Mouse (Mus musculus): ENCODE measurements around the gene Meaf6. TPM values are rescaled to one million over a fixed set of nuclear protein-coding genes. Genes with fewer than 3 reads are reported as not detected.

Meaf6 gene
- polyA plus RNA-seq, 1 experiment from 2014 or later = 153 TPM

DNA sequence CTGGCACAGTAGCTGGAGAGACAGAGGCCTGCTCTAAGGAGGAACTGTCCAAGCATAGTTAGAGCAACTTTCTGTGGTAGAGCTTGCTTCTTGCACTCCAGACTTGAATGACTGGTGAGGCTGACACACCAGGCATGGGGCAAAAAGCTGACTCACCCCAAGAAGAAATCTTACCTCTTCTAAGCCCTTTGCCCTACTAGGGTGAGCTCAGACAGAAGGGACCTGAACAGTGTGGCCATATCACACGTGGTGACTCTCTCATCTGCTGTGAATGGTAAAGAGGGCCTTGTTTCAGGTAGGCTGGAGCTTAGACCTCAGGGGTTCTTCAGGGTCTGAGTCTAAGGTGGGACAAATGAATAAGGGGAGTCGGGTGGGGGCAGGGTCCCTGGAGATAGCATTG lies 73.1 kb downstream of the Meaf6 start:
- H3K4me1 ChIP-seq (ENCODE audit: control insufficient read depth, insufficient read depth, low read length) = no peaks in the 10 kb centered on the region
- H3K4me3 ChIP-seq (ENCODE audit: low read depth, low read length) = no peak overlapping the region
- no peak for ATAC-seq
- no peaks in the 10 kb centered on the region for H3K9me3 ChIP-seq (replicated peaks; ENCODE audit: control insufficient read depth, low read length)
- no peaks in the 10 kb centered on the region for H3K36me3 ChIP-seq (ENCODE audit: control insufficient read depth, insufficient read depth, low read length)
- no peaks in the 10 kb centered on the region for H3K27me3 ChIP-seq (replicated peaks; ENCODE audit: control insufficient read depth, insufficient read depth, low read length)
- no peak overlapping the region for H3K9ac ChIP-seq (ENCODE audit: low read length)
- DNase-seq (ENCODE audit: low spot score) = no peak
- WGBS = 78% methylated on average over 2 of the region's 2 CpGs
- no peak overlapping the region for H3K27ac ChIP-seq (ENCODE audit: low read depth, low read length)
- H3K4me2 ChIP-seq (ENCODE audit: low read length) = no peak overlapping the region

GRCm38 (mm10) chr4:125158581-125159317 lies 73.8 kb downstream of the Meaf6 start:
- ATAC-seq (0 out of 2 replicates have a peak, but pooled peaks have one; percentile 24), DNase-seq (ENCODE audit: low spot score) (peak; percentile 46)
- no peaks in the 10 kb centered on the region for H3K27me3 ChIP-seq (replicated peaks; ENCODE audit: control insufficient read depth, insufficient read depth, low read length)
- H3K4me1 ChIP-seq (ENCODE audit: control insufficient read depth, insufficient read depth, low read length) = no peaks in the 10 kb centered on the region
- peak overlapping the region; percentile 11; the same call in 1 of the 2 replicates for H3K27ac ChIP-seq (ENCODE audit: low read depth, low read length)
- H3K9me3 ChIP-seq (replicated peaks; ENCODE audit: control insufficient read depth, low read length) = no peaks in the 10 kb centered on the region
- 47% methylated on average over 20 of the region's 20 CpGs for WGBS
- H3K9ac ChIP-seq (ENCODE audit: low read length) = no peak overlapping the region
- H3K4me3 ChIP-seq (ENCODE audit: low read depth, low read length) = no peak overlapping the region
- no peak overlapping the region for H3K4me2 ChIP-seq (ENCODE audit: low read length)
- no peaks in the 10 kb centered on the region for H3K36me3 ChIP-seq (ENCODE audit: control insufficient read depth, insufficient read depth, low read length)

DNA sequence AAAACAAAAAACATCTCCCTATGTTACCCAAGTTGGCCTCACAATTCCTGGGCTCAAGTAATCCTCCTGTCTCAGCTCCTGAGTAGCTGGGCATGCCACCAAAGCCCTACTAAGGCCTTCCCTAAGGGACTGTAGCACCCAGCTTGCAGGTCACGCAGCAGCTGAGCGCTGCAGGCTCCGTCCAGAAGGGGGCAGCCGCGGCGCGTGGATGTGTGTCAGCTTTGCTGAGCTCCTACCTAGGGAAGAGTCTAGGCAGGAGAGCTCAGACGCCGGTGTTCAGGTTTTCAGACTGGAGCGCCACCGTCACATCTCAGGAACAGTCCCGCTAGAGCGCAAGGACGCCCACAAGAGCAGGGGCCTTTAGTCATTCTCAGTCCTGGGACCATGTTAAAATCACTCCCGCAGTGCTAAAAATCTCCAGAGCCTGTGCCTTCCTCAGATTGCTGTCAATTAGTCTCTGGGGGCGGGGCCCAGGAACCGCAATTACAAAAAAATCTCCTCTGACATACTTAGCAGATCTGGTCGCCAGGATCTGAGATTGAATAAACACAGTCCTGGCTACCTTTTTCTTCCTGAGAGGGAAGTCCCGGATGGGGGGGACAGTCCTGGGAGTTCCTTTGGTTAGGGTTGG lies 75.5 kb downstream of the Meaf6 start:
- Histone ChIP-seq H3K27ac (ENCODE audit: low read depth, low read length) (no peak overlapping the region), H3K36me3 (ENCODE audit: control insufficient read depth, insufficient read depth, low read length) (no peaks in the 10 kb centered on the region), H3K9ac (ENCODE audit: low read length) (no peak overlapping the region), H3K4me1 (ENCODE audit: control insufficient read depth, insufficient read depth, low read length) (no peaks in the 10 kb centered on the region), H3K4me3 (ENCODE audit: low read depth, low read length) (0 out of 2 replicates have a peak overlapping the region, but pooled peaks have one; percentile 3), H3K9me3 (replicated peaks; ENCODE audit: control insufficient read depth, low read length) (no peaks in the 10 kb centered on the region), H3K4me2 (ENCODE audit: low read length) (peak overlapping the region; percentile 34), H3K27me3 (replicated peaks; ENCODE audit: control insufficient read depth, insufficient read depth, low read length) (no peaks in the 10 kb centered on the region)
- ATAC-seq (peak; percentile 82), DNase-seq (ENCODE audit: low spot score) (peak; percentile 92)
- WGBS = 3% methylated on average over 19 of the region's 19 CpGs

DNA sequence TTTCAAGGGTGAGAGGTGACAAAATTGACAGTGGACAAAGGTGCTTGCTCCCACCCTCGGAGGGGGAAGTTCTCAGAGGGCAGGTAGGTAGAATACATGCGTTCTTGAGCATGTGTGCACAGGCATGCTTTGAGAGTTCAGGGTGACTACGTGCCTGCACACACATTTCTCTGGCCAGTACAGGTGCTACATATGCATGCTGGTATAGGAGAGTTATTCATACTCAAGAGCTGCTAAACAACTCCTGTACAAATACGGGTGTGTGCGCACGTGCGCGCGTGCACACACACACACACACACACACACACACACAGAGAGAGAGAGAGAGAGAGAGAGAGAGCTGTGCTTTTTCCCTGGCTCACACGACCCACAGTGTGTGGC lies 76.0 kb downstream of the Meaf6 start:
- Histone ChIP-seq H3K36me3 (ENCODE audit: control insufficient read depth, insufficient read depth, low read length) (no peaks in the 10 kb centered on the region), H3K27ac (ENCODE audit: low read depth, low read length) (no peak overlapping the region), H3K9ac (ENCODE audit: low read length) (no peak overlapping the region), H3K4me1 (ENCODE audit: control insufficient read depth, insufficient read depth, low read length) (no peaks in the 10 kb centered on the region), H3K9me3 (replicated peaks; ENCODE audit: control insufficient read depth, low read length) (no peaks in the 10 kb centered on the region), H3K4me2 (ENCODE audit: low read length) (no peak overlapping the region), H3K4me3 (ENCODE audit: low read depth, low read length) (no peak overlapping the region), H3K27me3 (replicated peaks; ENCODE audit: control insufficient read depth, insufficient read depth, low read length) (no peaks in the 10 kb centered on the region)
- no peak for DNase-seq (ENCODE audit: low spot score)
- WGBS = 69% methylated on average over 10 of the region's 10 CpGs
- ATAC-seq = peak; percentile 16; the same call in 1 of the 2 replicates

GRCm38 (mm10) chr4:125161392-125161791 lies 76.5 kb downstream of the Meaf6 start:
- H3K36me3 ChIP-seq (ENCODE audit: control insufficient read depth, insufficient read depth, low read length) = no peaks in the 10 kb centered on the region
- H3K9me3 ChIP-seq (replicated peaks; ENCODE audit: control insufficient read depth, low read length) = no peaks in the 10 kb centered on the region
- no peak for DNase-seq (ENCODE audit: low spot score)
- no peak overlapping the region for H3K27ac ChIP-seq (ENCODE audit: low read depth, low read length)
- H3K4me2 ChIP-seq (ENCODE audit: low read length) = no peak overlapping the region
- 37% methylated on average over 8 of the region's 8 CpGs for WGBS
- no peak overlapping the region for H3K9ac ChIP-seq (ENCODE audit: low read length)
- no peaks in the 10 kb centered on the region for H3K4me1 ChIP-seq (ENCODE audit: control insufficient read depth, insufficient read depth, low read length)
- H3K27me3 ChIP-seq (replicated peaks; ENCODE audit: control insufficient read depth, insufficient read depth, low read length) = no peaks in the 10 kb centered on the region
- no peak for ATAC-seq
- no peak overlapping the region for H3K4me3 ChIP-seq (ENCODE audit: low read depth, low read length)

DNA sequence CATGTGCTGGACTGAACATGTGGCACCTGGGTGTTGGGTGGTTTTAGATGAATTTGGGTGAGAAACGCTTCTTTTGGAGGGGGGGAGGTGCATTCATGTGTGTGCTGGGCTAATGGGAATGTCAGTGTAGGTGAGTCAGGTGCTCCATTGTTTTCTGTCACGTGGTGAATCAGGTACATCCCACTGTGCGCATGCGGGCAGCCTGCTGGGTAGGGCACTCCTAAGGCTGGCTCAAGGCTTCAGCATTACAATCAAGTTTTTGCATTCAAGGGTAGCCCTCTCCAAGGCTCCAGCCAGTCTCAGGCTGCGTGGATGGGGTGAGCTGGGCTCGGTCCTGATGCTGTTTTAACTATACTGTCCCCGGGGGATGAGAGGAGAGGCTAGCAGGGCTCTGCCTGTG lies 77.8 kb downstream of the Meaf6 start:
- 57% methylated on average over 7 of the region's 7 CpGs for WGBS
- no peak overlapping the region for H3K9ac ChIP-seq (ENCODE audit: low read length)
- no peaks in the 10 kb centered on the region for H3K36me3 ChIP-seq (ENCODE audit: control insufficient read depth, insufficient read depth, low read length)
- no peaks in the 10 kb centered on the region for H3K4me1 ChIP-seq (ENCODE audit: control insufficient read depth, insufficient read depth, low read length)
- no peak for ATAC-seq
- no peak overlapping the region for H3K4me2 ChIP-seq (ENCODE audit: low read length)
- no peaks in the 10 kb centered on the region for H3K27me3 ChIP-seq (replicated peaks; ENCODE audit: control insufficient read depth, insufficient read depth, low read length)
- H3K9me3 ChIP-seq (replicated peaks; ENCODE audit: control insufficient read depth, low read length) = no peaks in the 10 kb centered on the region
- no peak for DNase-seq (ENCODE audit: low spot score)
- no peak overlapping the region for H3K27ac ChIP-seq (ENCODE audit: low read depth, low read length)
- no peak overlapping the region for H3K4me3 ChIP-seq (ENCODE audit: low read depth, low read length)

Other genes starting within 250 kb of the Meaf6 start
- 57.1 and 62.4 TPM in 2 replicates for gene Yrdc, start 234.5 kb upstream of the Meaf6 start, polyA plus RNA-seq (2014; fragmentation: Nextera tagmentation; extraction: Ambion mirVana)
- gene 1110065P20Rik, start 233.9 kb upstream of the Meaf6 start, polyA plus RNA-seq (2014; fragmentation: Nextera tagmentation; extraction: Ambion mirVana) = 78.0 and 90.7 TPM in 2 replicates
- gene Maneal, start 223.0 kb upstream of the Meaf6 start, polyA plus RNA-seq (2014; fragmentation: Nextera tagmentation; extraction: Ambion mirVana) = 12.9 and 13.4 TPM in 2 replicates
- 0.27 and 0.84 TPM in 2 replicates for gene Epha10, start 204.2 kb upstream of the Meaf6 start, polyA plus RNA-seq (2014; fragmentation: Nextera tagmentation; extraction: Ambion mirVana)
- 3.2 and 5.6 TPM in 2 replicates for gene 9930104L06Rik, start 148.1 kb upstream of the Meaf6 start, polyA plus RNA-seq (2014; fragmentation: Nextera tagmentation; extraction: Ambion mirVana)
- 63.5 and 63.8 TPM in 2 replicates for gene Cdca8, start 145.8 kb upstream of the Meaf6 start, polyA plus RNA-seq (2014; fragmentation: Nextera tagmentation; extraction: Ambion mirVana)
- 1.8 and 2.4 TPM in 2 replicates for gene Rspo1, start 98.7 kb upstream of the Meaf6 start, polyA plus RNA-seq (2014; fragmentation: Nextera tagmentation; extraction: Ambion mirVana)
- gene Gnl2, start 68.5 kb upstream of the Meaf6 start, polyA plus RNA-seq (2014; fragmentation: Nextera tagmentation; extraction: Ambion mirVana) = 86.4 and 95.0 TPM in 2 replicates
- 1.1 and 1.3 TPM in 2 replicates for gene Dnali1, start 19.4 kb upstream of the Meaf6 start, polyA plus RNA-seq (2014; fragmentation: Nextera tagmentation; extraction: Ambion mirVana)
- 28.9 and 31.3 TPM in 2 replicates for gene Snip1, start 18.5 kb upstream of the Meaf6 start, polyA plus RNA-seq (2014; fragmentation: Nextera tagmentation; extraction: Ambion mirVana)
- 0.14 and 0.32 TPM in 2 replicates for gene Zc3h12a, start 42.7 kb downstream of the Meaf6 start, polyA plus RNA-seq (2014; fragmentation: Nextera tagmentation; extraction: Ambion mirVana)